Mouse (Mus musculus) spleen, adult 2 months (tissue): ENCODE data around the gene Irx4.

Source experiments
- CTCF ChIP-seq: fragments of 200-500 bp; IDR thresholded peaks from 2 replicates; pipeline ENCODE4 v1.5.1; 2011; ENCODE audit warnings: mild to moderate bottlenecking, inconsistent platforms; ENCODE audit not compliant: insufficient read depth, insufficient read length, insufficient replicate concordance; ENCODE audit errors: extremely low read depth
- POLR2A ChIP-seq: fragments of 200-500 bp; IDR thresholded peaks from 2 replicates; pipeline ENCODE4 v1.6.1; 2011; ENCODE audit warnings: low read depth, low read length, inconsistent platforms

DNA sequence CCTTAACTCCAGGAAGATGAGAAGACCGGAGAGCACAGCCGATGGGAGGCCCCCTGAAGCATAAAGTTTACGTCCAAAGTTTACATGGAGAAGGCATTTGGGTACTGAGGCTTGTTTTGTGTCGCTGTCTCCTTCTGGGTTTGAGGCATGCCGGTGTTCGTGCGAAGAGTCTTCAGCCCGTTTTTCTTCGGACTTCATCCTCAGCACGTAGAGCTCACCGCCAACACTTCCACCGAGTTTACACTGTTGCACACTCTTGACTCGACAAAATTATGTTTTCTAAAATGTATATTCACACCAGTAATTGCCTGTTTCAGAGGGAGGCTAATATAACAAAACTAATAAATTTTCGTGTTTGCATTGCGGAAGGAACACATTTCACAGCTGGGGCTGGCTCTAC lies 9.0 kb downstream of the Irx4 start:
- TF ChIP-seq CTCF = no peak
- no peak for TF ChIP-seq POLR2A
